9 mouse cellular contexts compared by ENCODE assay signal in genomic region chr5:4530236-4531067, GRCm38 (mm10).
A peak's percentile ranks its signal among the peaks of the same experiment; 100 is the strongest.
DNase-seq lines count a peak whose midpoint lies in the region; ATAC-seq and TF ChIP-seq lines count a peak whose summit lies in the region.
"Had no signal": no experiment of that assay in that cellular context is flagged by ENCODE, and none has a peak within 500 bp of the region (broad histone marks: within the 10 kb centered on the region; RNA-seq: fewer than 3 reads in every experiment).

No protein-coding gene starts in this region.

- H3K4me1 ChIP-seq in brown adipose tissue, adult 24 weeks (ENCODE audit: control insufficient read depth, insufficient read depth, insufficient read length, low read length) = no peaks in the 10 kb centered on the region; the same call in 1 of the 2 replicates
- peaks cover 2% of the 10 kb centered on the region; the same call in 1 of the 2 replicates for H3K4me1 ChIP-seq in lung, adult 2 months (ENCODE audit: control insufficient read depth, insufficient read depth, low read length)
- H3K4me1 ChIP-seq in stomach, embryonic 14.5 days (ENCODE audit: control insufficient read depth, insufficient read depth, low read length) = peaks cover 6% of the 10 kb centered on the region; the same call in 1 of the 2 replicates
- H3K4me1 ChIP-seq: liver, embryonic 13.5 days had no signal

- no peaks in the 10 kb centered on the region for H3K9me3 ChIP-seq in stomach, embryonic 14.5 days (ENCODE audit: control insufficient read depth, low read depth, low read length)
- H3K9me3 ChIP-seq: liver, embryonic 13.5 days had no signal

- TF ChIP-seq POLR2A in lung, adult 2 months (IDR thresholded peaks at IDR 0.05; ENCODE audit: borderline replicate concordance, extremely low read depth, low read depth, low read length) = no peak

- H3K27me3 ChIP-seq in stomach, embryonic 14.5 days (ENCODE audit: control insufficient read depth, insufficient read depth, low read length) = no peaks in the 10 kb centered on the region
- H3K27me3 ChIP-seq: liver, embryonic 13.5 days had no signal

- peak; percentile 53; the same call in 1 of the 2 replicates for ATAC-seq in stomach, embryonic 14.5 days (ENCODE audit: insufficient number of reproducible peaks, insufficient read depth, low FRiP score, low read depth)

- intact Hi-C loops in left cerebral cortex, postnatal 4 days (cut with DNase I) = no loop called here

- no peak overlapping the region for H3K9ac ChIP-seq in stomach, embryonic 14.5 days (replicated peaks; ENCODE audit: low read depth, low read length)
- H3K9ac ChIP-seq: liver, embryonic 13.5 days had no signal

- 37% methylated on average over 10 of the region's 10 CpGs for WGBS in lung, adult 2 months
- 35% methylated on average over 10 of the region's 10 CpGs for WGBS in stomach, embryonic 14.5 days

- no peaks in the 10 kb centered on the region for H3K36me3 ChIP-seq in stomach, embryonic 14.5 days (ENCODE audit: control insufficient read depth, insufficient read depth, low read length)
- H3K36me3 ChIP-seq: liver, embryonic 13.5 days had no signal

- no peak overlapping the region for H3K4me2 ChIP-seq in stomach, embryonic 14.5 days (replicated peaks; ENCODE audit: low read depth, low read length)
- H3K4me2 ChIP-seq: liver, embryonic 13.5 days had no signal

- no peak for TF ChIP-seq CTCF in lung, adult 2 months (IDR thresholded peaks at IDR 0.05; ENCODE audit: insufficient read depth, low read length)

- peak; percentile 21 for DNase-seq in left cerebral cortex, postnatal 4 days
- no peak for DNase-seq in left cerebral cortex, adult 9 months (ENCODE audit: low spot score in 2 of 2)
- DNase-seq in heart, adult 8-10 months (ENCODE audit: low spot score) = peak; percentile 51
- DNase-seq in lung, adult 2 months = peak; percentile 32
- DNase-seq in yolk sac, embryonic 10.5 days (ENCODE audit: low spot score) = no peak
- DNase-seq in thymus, postnatal 4 days = no peak
- DNase-seq: liver, embryonic 13.5 days had no signal

- H3K27ac ChIP-seq in brown adipose tissue, adult 24 weeks (replicated peaks; ENCODE audit: low read depth, low read length) = peak overlapping the region; percentile 52
- H3K27ac ChIP-seq in stomach, embryonic 14.5 days (ENCODE audit: low read length) = peak overlapping the region; percentile 39
- H3K27ac ChIP-seq: liver, embryonic 13.5 days had no signal

- H3K4me3 ChIP-seq in brown adipose tissue, adult 24 weeks (ENCODE audit: insufficient read depth, low read depth, low read length) = no peak overlapping the region
- H3K4me3 ChIP-seq in lung, adult 2 months (replicated peaks; ENCODE audit: extremely low read depth, low read depth, low read length) = no peak overlapping the region
- H3K4me3 ChIP-seq in stomach, embryonic 14.5 days (ENCODE audit: low read depth, low read length) = no peak overlapping the region
- H3K4me3 ChIP-seq: liver, embryonic 13.5 days had no signal

Comparison
In these comparisons a context has a peak if more than half of its experiments do, and no peak if none do; other contexts are left out.
1. DNase-seq: peak in left cerebral cortex, postnatal 4 days (single experiment), heart, adult 8-10 months (single experiment) and lung, adult 2 months (single experiment); none in left cerebral cortex, adult 9 months (0 of 2), yolk sac, embryonic 10.5 days (single experiment) and thymus, postnatal 4 days (single experiment).